Mouse (Mus musculus): ENCODE results near the gene Cdh13.

DNA sequence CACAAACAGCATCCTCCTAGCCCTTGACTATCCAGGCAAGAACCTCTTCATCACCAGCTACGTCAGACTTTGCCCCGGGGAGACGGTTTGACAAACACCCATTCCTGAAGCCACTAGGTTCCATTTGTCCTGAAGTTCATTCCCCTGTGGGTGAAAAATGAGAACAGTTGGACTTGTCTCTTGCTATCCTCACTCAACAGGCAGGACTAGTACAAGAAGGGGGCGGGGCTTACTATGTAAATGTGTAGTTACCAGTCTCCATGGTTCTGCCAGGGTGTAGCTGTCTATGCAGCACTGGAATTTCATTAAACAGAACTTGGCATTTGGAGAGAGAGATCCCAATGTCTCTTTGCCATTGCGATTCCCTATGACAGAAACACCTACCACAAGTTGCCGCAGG lies 544.2 kb downstream of the Cdh13 start:
- no peak for TF ChIP-seq GATA1 (IDR thresholded peaks at IDR 0.05; ENCODE audit: low read length)
- no peak for TF ChIP-seq TAL1 (IDR thresholded peaks at IDR 0.05; ENCODE audit: low read length)

All from erythroblast, embryonic 14.5 days (primary cell).